Mouse (Mus musculus) central nervous system, embryonic 18 days (tissue): ENCODE data around the gene Ptpre. TPM values are rescaled to one million over a fixed set of nuclear protein-coding genes. Genes with fewer than 3 reads are reported as not detected.

Experiments
- polyA plus RNA-seq: library from polyadenylated mRNA; depleted of rRNA; stranded (reverse); fragments of >200 nt; gene quantifications from 2 replicates; pipeline ENCODE4 v1.2.3, GENCODE M21; 2012; rRNA removed

Gene Ptpre
- polyA plus RNA-seq = 7.6 and 7.8 TPM in 2 replicates

DNA sequence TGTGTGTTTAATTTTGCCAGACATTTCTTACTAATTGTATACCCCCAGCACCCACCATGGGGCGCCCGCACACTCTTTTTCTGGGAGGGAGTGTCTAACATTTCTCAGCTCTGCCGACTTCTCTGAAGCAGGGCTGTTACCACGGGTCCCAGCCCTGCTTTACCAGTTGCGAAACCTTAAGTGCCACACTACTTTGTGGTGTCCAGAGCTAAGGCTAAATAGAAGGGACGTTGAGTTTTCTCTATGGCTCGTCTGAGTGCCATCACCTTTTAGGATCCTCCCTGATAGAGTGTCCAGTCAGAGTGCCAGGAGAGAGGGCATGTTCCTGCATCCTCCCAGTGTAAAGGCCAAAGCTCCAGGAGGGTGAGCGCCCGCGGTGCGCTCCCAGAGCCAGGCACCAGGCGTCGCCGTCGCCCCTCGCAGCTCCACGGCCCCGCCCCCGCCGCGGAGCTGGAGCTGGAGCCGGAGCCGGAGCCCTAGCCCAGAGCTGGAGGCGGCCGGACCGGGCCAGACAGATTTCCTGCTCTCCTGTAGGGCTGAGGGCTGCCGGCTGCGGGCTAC, at the start of gene Ptpre:
Gene Ptpre (plus strand): TSS at position 141 of the 561 bp plus-strand sequence.

DNA sequence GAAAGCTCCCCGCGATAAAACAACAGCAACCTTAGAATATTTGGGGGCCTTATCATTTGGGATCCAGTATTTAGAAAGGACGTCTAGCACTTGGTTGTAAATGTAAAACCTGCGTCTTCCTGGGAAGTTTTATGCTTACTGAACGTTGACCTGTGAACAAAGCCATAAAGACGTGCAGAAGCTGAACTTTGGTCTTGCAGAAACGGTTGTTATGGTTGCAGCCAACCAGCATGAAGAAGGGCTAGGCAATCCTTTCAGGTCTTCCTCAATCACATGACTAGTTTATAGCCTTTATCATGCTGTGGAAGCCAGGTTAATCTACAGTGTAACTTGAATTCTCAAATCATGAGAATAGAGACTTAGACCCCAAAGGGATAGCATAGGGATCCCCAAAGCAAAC, 8.8 kb upstream of the Ptpre start, which contains the start of gene Clrn3:
Gene Clrn3 (minus strand): TSS at position 140 of the 400 bp plus-strand sequence.

DNA sequence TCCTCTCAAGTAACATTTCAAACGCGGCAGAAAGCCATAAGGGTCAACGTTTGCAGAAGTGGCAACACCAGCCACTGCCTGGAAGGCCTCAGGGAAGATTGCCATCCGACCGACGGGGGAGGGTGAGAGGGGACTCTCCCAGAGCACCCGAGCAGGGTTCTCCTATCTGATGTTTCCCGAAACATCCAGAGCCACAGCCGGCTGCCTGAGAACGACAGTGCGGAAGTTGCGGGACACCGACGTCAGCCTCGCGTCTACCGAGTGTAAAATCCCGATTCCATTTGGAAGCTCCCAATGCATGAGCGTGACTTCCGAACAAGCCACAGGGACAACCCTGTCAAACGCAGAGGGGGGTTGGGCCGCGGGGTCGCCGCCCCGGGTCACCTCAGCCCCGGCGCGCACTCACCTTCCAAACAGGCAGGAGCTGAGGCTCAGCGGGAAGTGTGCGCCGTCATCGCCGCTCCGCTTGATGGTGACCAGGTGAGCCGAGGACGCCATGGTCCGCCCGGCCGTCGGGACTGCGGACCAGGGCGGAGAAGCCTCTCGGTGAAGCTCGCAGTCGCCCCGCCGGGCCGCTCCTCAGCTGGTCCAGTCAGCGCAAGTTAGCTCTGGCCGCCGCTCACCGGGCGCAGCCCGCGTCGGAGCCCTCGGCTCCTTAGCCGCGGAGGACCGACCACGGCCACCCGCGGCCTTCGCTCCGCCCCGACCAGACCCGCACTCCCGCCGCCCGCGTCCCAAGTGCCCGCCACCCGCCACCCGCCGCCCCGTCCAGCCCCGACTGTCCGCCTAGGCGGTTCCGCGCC, 178.6 kb downstream of the Ptpre start, which contains the start of gene Mki67:
Gene Mki67 (minus strand): TSS at position 720 of the 803 bp plus-strand sequence.

Other genes with a start within 250 kb of the Ptpre start
- gene Foxi2, start 127.2 kb upstream of the Ptpre start, polyA plus RNA-seq = 0.06 TPM in 1 of 2 replicates, not detected in the other
- not detected in 2 replicates for gene Clrn3, start 8.8 kb upstream of the Ptpre start, polyA plus RNA-seq
- 6.6 and 8.1 TPM in 2 replicates for gene Mki67, start 178.9 kb downstream of the Ptpre start, polyA plus RNA-seq